Mouse (Mus musculus) liver, adult 2 months (tissue): ENCODE data around the gene Arl8b.

ENCODE experiments used
- CTCF ChIP-seq: fragments of 200-500 bp; IDR thresholded peaks from 2 replicates; pipeline ENCODE4 v1.5.1; 2011; ENCODE audit warnings: low read depth, low read length, control low read depth
- POLR2A ChIP-seq: fragments of 200-500 bp; IDR thresholded peaks from 2 replicates; pipeline ENCODE4 v1.6.1; 2011; ENCODE audit warnings: low read length, control low read depth; ENCODE audit not compliant: insufficient read depth; ENCODE audit errors: extremely low read depth

GRCm38 (mm10) chr6:108753536-108753935 is 29.4 kb upstream of the Arl8b start:
- TF ChIP-seq CTCF (no peak), POLR2A (no peak)
